In genomic region chr16:18154521-18155171, GRCm38 (mm10) we compare ENCODE assay signal across 8 mouse cellular contexts. TPM values are rescaled to one million over a fixed set of nuclear protein-coding genes. Genes with fewer than 3 reads are reported as not detected.
DNase-seq lines count a peak whose midpoint lies in the region; ATAC-seq lines count a peak whose summit lies in the region.

No protein-coding gene starts in this region.

- 0 out of 2 replicates have a peak overlapping the region, but pooled peaks have one; percentile 2 for H3K27ac ChIP-seq in midbrain, embryonic 10.5 days (replicated peaks)
- no peak overlapping the region for H3K27ac ChIP-seq in midbrain, embryonic 11.5 days (ENCODE audit: low read depth, low read length)
- 0 out of 2 replicates have a peak overlapping the region, but pooled peaks have one; percentile 29 for H3K27ac ChIP-seq in heart, embryonic 12.5 days (ENCODE audit: poor library complexity, severe bottlenecking)

- H3K9ac ChIP-seq in midbrain, embryonic 11.5 days (ENCODE audit: low read length) = no peak overlapping the region
- H3K9ac ChIP-seq in heart, embryonic 12.5 days = no peak overlapping the region

- no peak for ATAC-seq in midbrain, embryonic 11.5 days (ENCODE audit: low FRiP score)
- ATAC-seq in heart, embryonic 12.5 days (ENCODE audit: insufficient number of reproducible peaks, low FRiP score) = peak; percentile 49
- ATAC-seq in megakaryocyte-erythroid progenitor cell, adult 5-6 weeks (replicated peaks; ENCODE audit: low FRiP score, low TSS enrichment, poor library complexity, severe bottlenecking) = no peak

- peaks cover 31% of the 10 kb centered on the region for H3K4me1 ChIP-seq in midbrain, embryonic 10.5 days
- H3K4me1 ChIP-seq in midbrain, embryonic 11.5 days (ENCODE audit: control insufficient read depth, insufficient read depth, low read length) = peaks cover 5% of the 10 kb centered on the region
- peaks cover 31% of the 10 kb centered on the region for H3K4me1 ChIP-seq in heart, embryonic 12.5 days (replicated peaks)

- no peaks in the 10 kb centered on the region for H3K27me3 ChIP-seq in midbrain, embryonic 10.5 days (ENCODE audit: low read depth, poor library complexity, severe bottlenecking)
- no peaks in the 10 kb centered on the region for H3K27me3 ChIP-seq in midbrain, embryonic 11.5 days (ENCODE audit: control insufficient read depth, insufficient read depth, low read length)
- peaks cover 62% of the 10 kb centered on the region for H3K27me3 ChIP-seq in heart, embryonic 12.5 days (replicated peaks)

- WGBS in midbrain, embryonic 10.5 days = 56% methylated on average over 14 of the region's 14 CpGs
- 50% methylated on average over 14 of the region's 14 CpGs for WGBS in midbrain, embryonic 11.5 days
- 26% methylated on average over 14 of the region's 14 CpGs for WGBS in heart, embryonic 12.5 days

- no peak overlapping the region for H3K4me2 ChIP-seq in midbrain, embryonic 11.5 days
- peak overlapping the region; percentile 24 for H3K4me2 ChIP-seq in heart, embryonic 12.5 days

- H3K4me3 ChIP-seq in midbrain, embryonic 10.5 days = no peak overlapping the region
- H3K4me3 ChIP-seq in midbrain, embryonic 11.5 days (ENCODE audit: low read depth, low read length) = no peak overlapping the region
- no peak overlapping the region for H3K4me3 ChIP-seq in heart, embryonic 12.5 days

- no peaks in the 10 kb centered on the region for H3K9me3 ChIP-seq in midbrain, embryonic 10.5 days (replicated peaks)
- no peaks in the 10 kb centered on the region for H3K9me3 ChIP-seq in midbrain, embryonic 11.5 days (ENCODE audit: control insufficient read depth, low read length)
- H3K9me3 ChIP-seq in heart, embryonic 12.5 days (replicated peaks) = no peaks in the 10 kb centered on the region

- no peaks in the 10 kb centered on the region for H3K36me3 ChIP-seq in midbrain, embryonic 10.5 days
- no peaks in the 10 kb centered on the region for H3K36me3 ChIP-seq in midbrain, embryonic 11.5 days (ENCODE audit: control insufficient read depth, insufficient read depth, low read length)
- no peaks in the 10 kb centered on the region for H3K36me3 ChIP-seq in heart, embryonic 12.5 days

- DNase-seq in midbrain, embryonic 10.5 days (ENCODE audit: low spot score) = no peak
- DNase-seq in midbrain, embryonic 11.5 days (ENCODE audit: low spot score, missing footprints) = no peak
- DNase-seq in cerebellum, adult 9-10 months = peak; percentile 91
- DNase-seq in left cerebral cortex, adult 11 months (ENCODE audit: low spot score) = peak; percentile 85
- DNase-seq in retina, postnatal 7 days (ENCODE audit: low read depth, low spot score) = peak; percentile 35
- no peak for DNase-seq in thymus, postnatal 0 days (ENCODE audit: low spot score)

RNA-seq across cellular contexts. Expression of gene Rtn4r, which starts 27.2 kb away (rescaled TPM):
- 1.8 and 2.2 TPM in 2 replicates for polyA plus RNA-seq in midbrain, embryonic 10.5 days (2016; fragmentation: Nextera tagmentation; extraction: Ambion mirVana)
- polyA plus RNA-seq in midbrain, embryonic 11.5 days (2014; fragmentation: Nextera tagmentation; extraction: Ambion mirVana) = 2.2 and 2.7 TPM in 2 replicates
- polyA plus RNA-seq in heart, embryonic 12.5 days (2016; fragmentation: Nextera tagmentation; extraction: Ambion mirVana) = 0.40 and 0.44 TPM in 2 replicates
- total RNA-seq in megakaryocyte-erythroid progenitor cell, adult 5-6 weeks (2014; fragmentation: Nextera tagmentation) = not detected in 2 replicates
- total RNA-seq in megakaryocyte-erythroid progenitor cell, adult 5-6 weeks (2017) = 0.30 and 0.38 TPM in 2 replicates
- polyA plus RNA-seq in thymus, postnatal 0 days (2015; fragmentation: Nextera tagmentation; extraction: Ambion mirVana) = 0.31 and 0.68 TPM in 2 replicates

Comparison
In these comparisons a context has a peak if more than half of its experiments do, and no peak if none do; other contexts are left out.
1. DNase-seq: peak in cerebellum, adult 9-10 months (single experiment), left cerebral cortex, adult 11 months (single experiment) and retina, postnatal 7 days (single experiment); none in midbrain, embryonic 10.5 days (single experiment), midbrain, embryonic 11.5 days (single experiment) and thymus, postnatal 0 days (single experiment).